Mouse (Mus musculus) testis, adult 2 months (tissue): ENCODE data around the gene Slit1.

Experiments
- CTCF ChIP-seq: fragments of 200-500 bp; IDR thresholded peaks from 2 replicates; pipeline ENCODE4 v1.5.1; 2012; ENCODE audit warnings: low read depth, mild to moderate bottlenecking, inconsistent platforms, low read length, moderate library complexity; ENCODE audit not compliant: control insufficient read depth, insufficient read depth, insufficient replicate concordance
- POLR2A ChIP-seq: fragments of 200-500 bp; IDR thresholded peaks from 2 replicates; pipeline ENCODE4 v1.6.1; 2012; ENCODE audit warnings: low read depth, mild to moderate bottlenecking, inconsistent platforms, low read length, moderate library complexity; ENCODE audit not compliant: control insufficient read depth

DNA sequence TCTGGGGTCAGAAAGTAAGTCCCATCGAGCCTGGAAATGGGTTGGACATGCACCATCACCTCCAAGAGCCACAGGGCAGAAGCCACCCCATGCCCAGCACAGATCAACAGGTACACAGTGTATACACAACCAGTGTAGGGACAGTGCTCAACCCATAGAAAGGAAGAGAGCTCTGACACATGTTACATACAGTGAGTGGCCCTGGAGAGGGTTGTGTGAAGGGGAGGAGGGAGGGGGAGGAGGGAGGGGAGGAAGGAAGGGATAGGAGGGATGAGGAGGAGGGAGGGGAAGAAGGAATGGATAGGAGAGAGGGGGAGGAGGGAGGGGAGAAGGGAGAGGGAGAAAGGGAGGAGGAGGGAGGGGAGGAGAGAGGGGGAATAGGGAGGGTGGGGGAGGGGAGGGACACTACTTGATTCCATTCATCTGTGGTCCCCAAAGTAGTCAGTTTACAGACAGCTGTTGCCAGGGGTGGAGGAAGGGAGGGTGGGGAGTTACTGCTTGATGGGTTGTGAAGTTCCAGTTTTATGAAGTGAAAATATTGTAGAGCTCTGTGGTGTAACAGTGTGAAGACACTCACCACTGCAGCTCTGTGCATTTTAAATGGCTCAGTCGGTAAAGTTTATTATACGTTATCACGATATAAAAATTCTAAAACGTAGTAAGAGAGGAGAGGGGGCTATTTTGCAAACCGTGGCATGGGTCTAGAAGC lies 45.5 kb downstream of the Slit1 start:
- TF ChIP-seq POLR2A (no peak), CTCF (no peak)
